Mouse (Mus musculus) adrenal gland, postnatal 4 days (tissue): Measurements from ENCODE around the gene Lrrc45. TPM values are rescaled to one million over a fixed set of nuclear protein-coding genes. Genes with fewer than 3 reads are reported as not detected.

Experiments
- DNase-seq, 2 experiments: peaks; one replicate each; pipeline ENCODE4 v3.0.0; 2021 to 2022; ENCODE audit warnings: low spot score in 2 of 2, mixed read lengths in 2 of 2
- total RNA-seq, 2 experiments: library from RNA; stranded (reverse); gene quantifications; 2 replicates each; pipeline ENCODE4 v1.2.3; 2021

Gene Lrrc45
- total RNA-seq, 2 experiments from 2014 or later: 44.2 to 44.8 TPM

DNA sequence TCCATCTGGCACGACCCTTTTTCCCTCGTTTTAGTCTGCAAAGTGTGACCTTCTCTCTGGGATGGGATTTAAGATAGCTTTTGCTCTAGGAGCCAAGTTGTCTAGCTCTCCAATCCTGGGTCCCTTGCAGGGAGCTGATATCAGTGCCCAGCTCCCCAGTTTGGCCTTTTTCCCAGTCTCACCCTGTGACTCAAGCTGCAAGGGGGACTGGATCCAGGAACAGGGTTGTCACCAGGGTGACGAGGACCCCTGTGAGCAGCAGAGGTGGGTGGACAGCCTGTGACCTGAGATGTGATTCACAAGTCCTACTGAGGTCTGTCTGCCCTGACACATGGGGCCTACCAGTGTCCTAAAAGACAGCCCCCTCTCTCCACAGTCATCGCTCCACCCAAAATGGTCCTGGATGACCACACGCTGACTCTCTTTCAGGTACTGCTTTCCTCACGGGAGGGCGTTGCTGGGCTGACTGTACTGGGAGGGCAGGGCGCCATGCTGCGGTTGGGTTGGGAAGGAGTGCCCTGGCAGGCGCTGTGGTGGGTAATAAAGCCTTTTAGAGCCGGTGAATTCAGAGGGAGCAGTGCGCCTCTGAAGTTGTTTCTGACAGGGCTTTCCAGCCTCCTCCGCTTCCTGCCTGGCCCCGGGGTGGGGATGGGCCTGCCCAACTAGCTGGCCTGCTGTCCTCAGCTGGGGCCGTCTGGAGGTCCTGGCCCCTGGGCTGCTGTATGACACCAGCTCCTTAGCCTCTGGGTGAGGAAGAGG is 9.8 kb upstream of the Lrrc45 start:
- DNase-seq: no peak

DNA sequence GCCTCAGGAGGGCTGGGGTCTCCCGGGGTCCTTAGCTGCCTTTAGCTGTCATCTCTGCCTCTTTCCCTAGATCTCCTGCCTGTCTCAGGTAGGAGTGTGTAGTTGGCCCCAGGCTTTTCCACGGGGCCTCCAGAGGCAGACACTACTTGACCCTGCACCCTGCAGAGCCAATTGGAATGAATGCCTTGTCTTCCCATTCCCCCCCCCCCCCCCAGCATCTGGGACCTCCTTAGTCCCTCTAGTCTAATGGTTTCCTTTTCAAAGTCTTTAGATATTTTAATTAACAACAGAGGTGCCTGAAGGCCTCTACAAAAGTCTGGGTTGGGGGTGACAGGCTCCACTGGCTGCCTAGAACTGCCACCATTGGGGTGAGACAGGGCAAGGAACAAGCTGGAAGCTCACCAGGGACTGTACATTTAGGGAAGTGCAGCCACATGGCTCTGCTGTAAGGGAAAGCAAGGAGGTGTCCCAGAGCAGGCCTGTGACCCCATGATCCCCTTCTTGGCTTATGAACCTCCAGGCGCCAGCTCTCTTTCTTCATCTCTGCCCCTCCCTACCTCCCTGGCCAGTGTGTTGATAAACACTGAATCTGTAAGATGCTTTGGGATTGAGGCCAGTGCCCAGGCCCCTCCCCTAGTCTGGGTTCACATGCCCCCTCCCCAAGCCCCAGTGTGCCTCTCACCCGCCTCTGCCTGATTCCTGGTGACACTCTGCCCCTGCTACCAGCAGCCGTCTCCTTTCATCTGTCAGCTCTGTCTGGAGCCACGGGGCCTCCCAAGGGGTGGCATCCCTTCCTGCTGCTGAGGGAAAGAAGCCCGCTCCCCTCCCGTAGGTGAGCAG is 9.0 kb upstream of the Lrrc45 start:
- DNase-seq: no peak

DNA sequence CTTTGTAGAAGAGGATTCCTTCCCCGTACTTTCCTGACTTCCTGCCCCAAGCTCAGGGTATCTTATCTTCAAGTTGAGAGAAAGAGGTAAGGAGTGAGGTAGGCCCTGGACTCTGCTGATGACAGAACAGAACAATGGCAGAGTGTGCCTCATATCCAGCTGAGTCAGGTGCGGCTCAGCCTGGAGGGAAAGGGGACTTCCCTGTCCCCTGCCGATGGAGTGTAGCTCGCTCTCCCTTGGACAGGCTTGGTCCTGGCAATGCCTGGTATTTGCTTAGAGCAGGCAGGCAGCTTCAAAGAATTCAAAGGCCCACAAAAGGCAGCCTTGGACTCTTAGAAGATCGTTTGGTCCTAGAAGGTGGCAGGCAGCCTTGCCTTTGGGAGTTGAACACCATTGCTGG is 7.6 kb upstream of the Lrrc45 start:
- DNase-seq: no peak

DNA sequence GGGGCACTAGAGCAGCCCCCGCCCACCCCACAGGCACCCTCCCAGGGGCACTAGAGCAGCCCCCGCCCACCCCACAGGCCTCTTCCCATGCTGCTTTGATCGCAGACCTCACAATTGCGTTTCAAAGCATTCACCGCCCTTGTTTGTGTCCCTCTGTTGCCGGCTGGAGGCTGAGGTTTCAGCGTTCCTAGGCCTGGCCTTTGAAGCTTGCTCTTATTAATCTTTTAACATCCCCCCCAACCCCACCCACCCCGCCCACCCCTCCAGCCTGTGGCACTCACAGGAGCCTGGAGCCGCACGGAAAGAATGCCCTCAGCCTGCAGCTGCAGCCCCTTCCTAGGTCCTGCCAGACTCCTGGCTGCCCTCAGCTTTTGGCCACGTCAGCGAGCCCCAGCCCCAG is 6.5 kb upstream of the Lrrc45 start:
- no peak for DNase-seq

DNA sequence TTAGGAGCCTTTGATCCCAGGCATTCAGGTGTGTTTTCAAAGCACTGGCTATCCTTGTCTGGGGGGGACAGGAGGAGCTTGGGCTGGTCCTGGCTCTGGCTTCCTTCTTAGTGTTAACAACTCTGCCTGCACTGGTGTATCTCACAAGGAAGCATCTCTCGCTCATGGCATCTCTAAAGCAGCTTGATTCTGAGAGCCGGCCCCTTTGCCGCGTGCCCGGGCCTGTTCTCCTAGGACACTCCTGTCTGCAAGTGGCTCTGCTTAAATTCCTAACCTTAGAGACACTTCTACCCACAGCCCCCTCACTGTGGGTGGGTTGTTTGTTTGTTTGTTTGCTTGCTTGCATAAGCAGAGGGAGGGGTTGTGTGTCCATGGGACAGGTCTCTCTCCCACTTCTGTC is 5.8 kb upstream of the Lrrc45 start:
- DNase-seq: no peak

DNA sequence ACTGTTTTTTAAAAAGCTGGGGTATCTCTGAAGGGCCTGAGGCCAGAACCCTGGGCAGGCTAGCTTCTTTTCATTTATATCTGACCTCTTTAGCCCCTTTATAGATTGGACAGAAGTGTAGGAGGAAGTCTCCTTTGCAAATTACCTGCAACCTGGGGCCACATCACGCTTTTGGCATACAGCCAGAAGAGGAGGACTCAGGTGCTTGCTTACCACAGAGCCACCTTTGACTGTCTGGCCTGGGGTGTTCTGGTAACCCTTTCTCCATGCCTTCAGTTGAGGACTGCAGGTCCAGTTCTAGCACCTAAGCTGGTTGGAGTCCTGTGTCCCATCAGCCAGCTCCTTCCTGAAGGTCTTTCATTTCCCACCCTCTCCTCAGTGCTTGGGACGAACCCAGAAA is 4.2 kb upstream of the Lrrc45 start:
- no peak for DNase-seq

DNA sequence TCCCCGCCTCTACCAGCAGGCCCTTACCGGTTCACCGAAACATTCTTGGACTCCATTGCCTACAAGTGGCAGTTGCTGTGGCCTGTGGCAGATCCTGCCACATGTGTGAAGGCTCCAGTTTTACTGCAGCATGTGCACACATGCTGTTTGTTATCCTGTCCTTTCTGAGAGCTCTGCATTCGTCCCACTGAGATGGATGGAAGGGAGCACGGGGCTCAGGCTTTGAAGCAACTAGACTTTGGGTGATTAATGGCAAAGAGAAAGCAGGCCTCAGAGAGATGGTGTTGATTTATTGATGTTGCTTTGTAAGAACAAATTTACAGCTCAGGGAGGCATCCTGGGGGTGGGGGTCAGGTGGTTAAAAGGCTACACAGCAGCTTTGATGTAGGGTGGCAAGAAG is 3.1 kb upstream of the Lrrc45 start:
- no peak for DNase-seq

DNA sequence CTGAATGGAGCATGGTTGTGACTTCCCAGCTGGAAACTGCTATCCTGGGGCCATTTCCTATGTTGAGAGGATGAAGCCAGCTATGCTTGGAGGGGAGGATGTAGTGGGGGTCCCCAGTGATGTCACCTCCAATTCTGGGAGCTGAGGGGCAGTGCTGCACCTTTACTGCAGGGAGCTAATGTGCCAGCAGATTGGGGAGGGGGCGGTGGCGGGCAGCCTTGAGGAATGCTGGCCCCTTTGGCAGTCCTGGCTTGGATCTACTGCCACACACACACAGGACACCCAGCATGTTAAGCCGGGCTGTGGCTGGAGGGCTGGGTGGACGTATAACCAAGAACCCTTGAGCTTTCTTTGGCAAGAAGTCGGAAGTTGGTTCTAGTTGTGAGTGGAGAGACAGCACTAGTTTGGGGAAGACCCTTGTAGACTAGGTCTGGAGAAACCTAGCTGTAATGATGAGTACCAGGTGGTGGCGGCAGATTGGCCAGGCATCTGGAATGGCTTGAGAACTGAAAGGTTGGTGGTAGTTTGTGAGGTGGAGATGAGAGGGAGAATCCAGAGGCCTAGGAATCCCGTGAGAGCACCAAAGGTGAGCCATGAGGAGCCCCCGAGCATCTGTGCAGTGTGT is 1.6 kb upstream of the Lrrc45 start:
- no peak for DNase-seq

DNA sequence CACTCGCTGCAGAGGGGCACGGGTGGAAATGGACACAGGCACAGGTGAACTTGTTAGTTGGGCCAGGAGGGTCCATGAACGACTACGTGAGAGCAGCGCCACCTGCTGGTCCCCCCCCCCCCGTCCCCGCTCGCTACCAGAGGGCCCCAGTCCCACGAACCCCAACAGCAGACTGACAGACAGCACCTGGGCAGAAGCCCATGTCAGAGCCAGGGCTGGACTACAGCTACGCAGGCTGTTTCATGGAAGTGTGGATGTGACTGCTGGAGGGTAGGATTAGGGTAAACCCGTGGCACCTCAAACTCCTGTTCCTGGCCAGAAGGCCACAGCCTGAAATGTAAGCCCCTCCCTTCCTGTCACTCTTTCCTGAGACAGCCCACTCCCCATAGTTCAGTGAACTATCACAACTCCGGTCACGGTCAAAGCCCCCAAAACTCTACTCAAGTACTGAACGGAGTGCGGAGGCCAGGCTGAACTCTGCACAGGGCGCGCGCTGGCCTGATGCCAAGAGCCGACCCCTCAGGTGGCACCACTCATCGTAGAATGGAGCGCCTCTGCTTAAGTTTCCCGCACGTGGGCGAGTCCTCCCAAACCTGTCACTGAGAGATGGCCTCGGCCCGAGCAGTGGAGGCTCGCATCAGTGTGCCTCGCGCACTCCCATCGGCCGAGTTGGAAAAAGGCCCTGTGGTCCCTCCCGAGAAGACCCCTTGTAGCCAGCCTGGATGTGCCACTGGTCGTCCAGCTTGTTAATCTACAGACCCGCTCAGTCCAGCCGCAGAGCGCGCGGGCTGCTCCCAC is 755 bp upstream of the Lrrc45 start:
- no peak for DNase-seq

DNA sequence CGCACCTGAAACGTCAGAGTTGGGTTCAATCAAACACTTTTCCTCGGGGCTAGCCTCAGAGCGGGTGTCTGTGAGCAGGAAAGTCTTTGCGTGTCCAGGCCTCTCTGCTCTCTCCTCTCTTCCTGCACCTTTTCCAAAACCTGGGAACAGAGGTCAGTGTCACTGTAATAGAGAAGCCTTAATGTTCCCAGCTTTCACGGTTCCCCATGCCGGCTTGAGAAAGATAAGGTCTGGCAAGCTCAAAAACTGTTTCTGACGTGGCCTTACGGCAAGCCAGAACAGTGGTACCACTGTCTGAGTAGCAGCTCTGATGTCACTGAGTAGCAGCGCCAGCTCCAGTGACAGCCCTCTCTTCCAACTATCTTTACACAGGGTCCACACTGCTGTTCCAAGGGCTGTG is 821 bp downstream of the Lrrc45 start:
- DNase-seq: no peak

DNA sequence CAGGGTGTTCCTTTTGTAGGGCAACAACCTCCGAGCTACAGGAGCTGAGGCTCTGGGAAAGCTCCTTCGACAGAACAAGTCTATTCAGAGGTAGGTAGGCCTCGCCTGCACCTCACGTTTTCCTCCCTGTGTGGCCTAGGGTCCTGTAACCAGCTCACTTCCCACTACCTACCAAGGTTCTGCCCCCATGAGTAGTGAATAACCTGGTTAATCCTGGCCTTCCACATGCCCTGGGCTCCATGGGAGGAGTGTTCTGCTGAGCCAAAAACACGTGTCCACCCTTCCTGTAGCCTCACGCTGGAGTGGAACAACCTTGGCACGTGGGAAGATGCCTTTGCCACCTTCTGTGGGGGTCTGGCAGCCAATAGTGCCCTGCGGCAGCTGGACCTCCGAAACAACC is 1.4 kb downstream of the Lrrc45 start:
- DNase-seq: no peak

DNA sequence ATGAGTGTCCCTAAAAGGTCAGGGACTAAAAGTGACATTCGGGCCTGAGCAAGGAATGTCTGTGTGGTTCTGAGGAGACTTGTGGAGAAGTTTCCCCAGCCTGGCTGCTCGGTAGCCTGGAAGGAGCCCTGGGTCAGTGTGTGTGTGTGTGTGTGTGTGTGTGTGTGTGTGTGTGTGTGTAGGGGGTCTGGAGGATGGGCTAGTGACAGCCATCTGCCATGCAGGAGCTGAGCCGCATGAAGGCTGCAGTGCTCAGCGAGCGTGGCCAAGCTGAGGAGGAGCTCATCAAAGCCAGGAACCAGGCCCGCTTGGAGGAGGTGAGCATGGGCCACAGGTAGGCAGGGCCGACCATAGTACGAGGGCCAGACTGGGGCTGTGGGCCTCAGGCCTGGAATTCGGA is 5.5 kb downstream of the Lrrc45 start:
- DNase-seq: no peak

DNA sequence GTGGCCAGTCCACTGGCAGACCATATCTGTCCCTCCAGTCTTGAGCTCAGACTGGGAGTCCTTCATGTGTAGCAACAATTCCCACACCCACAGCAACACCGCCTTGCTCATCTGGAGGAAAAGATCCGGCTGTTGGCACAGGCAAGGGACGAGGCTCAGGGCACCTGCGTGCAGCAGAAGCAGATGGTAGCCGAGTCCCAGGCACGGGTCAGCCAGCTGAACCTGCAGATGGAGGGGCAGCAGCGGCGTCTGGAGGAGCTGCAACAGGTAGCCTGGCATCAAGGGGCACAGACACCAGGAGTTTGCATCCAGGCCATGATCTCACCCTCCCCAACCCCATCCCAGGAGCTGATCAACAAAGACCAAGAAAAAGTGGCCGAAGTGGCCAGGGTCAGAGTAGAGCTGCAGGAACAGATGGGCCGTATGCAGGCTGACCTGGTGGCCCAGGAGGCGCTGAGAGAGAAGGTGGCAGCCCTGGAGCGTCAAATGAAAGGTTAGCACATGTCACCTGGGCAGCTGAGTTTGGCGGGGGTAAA is 6.2 kb downstream of the Lrrc45 start:
- DNase-seq: no peak

DNA sequence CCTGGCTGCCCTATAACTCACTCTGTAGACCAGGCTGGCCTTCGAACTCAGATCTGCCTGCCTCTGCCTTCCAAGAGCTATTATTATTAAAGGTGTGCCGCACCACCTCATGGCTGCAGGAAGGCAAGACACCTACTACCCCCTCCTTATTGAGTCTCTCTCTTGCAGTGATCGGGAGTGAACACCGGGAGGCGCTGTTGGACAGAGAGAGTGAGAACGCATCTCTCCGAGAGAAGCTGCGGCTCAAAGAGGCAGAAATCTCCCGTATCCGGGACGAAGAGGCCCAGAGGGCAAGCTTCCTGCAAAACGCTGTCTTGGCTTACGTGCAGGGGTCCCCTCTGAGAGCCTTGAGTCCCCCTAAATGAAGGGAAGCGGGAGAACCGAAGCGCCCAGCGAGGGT is 6.7 kb downstream of the Lrrc45 start:
- peak; percentile 76 to 91 for DNase-seq

DNA sequence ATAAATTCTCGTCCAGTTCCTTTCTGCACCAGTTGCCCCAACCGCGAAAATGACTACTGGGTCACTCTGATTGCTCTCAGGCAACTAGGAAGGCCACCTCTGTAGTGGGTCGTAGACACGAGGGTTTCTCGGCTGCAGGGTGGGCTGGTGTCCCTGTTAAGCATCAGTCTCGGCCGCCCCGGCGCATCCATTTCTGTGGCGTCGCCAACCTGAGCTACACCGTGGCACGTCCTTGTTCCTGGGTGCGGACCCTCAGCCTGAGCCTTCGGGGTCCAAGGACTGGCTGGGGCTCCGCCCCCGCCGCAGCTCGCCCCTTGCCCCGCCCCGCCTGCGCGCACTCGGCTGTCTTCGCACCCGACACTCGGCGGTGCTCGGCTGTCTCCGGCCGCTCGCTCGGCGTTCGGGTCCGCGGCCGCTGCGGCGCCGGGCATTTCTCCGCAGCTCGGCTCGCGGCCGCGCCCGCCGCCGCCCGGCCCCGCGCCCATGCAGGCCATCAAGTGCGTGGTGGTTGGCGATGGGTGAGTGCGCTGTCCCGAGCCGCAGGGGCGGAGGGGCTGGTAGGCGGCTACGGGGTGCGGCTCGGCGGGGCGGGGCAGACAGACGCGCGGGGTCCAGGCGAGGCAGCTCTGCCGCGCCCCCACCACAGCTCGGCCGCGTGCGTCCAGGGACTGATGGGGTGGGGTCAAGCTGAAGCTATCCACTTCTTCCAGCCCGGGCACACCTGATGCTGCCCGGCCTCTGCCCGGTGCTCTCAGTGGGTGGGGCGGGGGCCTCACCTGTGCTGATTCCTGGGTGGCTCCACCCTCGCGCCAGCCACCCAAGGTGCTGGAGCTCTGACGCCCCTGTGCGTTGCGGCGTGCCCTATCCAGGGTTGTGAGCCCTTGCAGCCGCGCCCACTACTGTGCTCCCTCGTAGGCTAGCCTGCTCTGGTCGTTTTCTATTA is 7.7 kb downstream of the Lrrc45 start, which contains the start of gene Rac3:
Gene Rac3, plus strand, starts transcription at position 347 of the 943 bp plus-strand sequence.
- DNase-seq: peak in 1 of 2 experiments; percentile 42

DNA sequence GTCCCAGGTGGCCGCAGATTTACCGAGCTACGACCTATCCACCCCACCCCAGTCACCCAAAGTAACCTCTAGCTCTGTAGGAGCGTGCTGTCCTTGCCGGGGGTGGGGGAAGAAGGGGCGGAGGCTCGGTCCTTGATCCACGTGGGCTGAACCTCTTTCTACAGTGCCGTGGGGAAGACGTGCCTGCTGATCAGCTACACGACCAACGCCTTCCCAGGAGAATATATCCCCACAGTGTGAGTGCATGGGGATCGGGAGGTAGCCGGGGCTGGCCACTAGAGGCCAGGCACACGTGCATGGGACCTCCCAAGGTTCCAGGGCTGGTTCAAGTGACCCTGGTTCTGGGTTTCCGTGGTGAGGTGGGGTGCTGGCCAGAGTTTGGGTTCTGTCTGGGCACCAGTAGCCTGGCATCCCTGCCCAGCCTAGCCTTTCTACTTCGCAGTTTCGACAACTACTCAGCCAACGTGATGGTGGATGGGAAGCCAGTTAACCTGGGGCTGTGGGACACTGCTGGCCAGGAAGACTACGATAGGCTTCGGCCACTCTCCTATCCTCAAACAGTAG is 8.4 kb downstream of the Lrrc45 start:
- DNase-seq: no peak

DNA sequence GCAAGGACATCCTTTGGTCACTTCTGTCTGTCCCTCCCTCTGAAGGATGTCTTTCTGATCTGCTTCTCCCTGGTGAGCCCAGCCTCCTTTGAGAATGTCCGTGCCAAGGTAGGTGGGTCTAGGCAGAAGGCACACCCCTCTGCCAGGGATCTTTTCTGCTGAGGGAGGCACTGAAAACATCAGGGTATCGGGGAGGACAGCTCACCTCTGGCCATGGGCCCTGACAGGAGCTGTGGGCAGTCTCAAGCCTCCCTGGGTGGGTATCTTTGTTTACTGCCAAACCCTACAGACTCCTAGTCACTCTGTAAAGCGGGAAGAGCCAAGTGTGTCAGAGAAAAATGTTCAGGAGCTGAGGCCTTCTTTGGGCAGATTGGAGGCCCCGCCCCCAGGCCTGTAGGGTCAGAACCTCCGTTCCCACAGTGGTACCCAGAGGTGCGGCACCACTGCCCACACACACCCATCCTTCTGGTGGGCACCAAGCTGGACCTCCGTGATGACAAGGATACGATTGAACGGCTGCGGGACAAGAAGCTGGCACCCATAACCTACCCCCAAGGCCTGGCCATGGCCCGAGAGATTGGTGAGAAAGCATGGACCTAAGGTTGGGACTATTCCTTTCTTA is 9.1 kb downstream of the Lrrc45 start:
- DNase-seq: no peak

DNA sequence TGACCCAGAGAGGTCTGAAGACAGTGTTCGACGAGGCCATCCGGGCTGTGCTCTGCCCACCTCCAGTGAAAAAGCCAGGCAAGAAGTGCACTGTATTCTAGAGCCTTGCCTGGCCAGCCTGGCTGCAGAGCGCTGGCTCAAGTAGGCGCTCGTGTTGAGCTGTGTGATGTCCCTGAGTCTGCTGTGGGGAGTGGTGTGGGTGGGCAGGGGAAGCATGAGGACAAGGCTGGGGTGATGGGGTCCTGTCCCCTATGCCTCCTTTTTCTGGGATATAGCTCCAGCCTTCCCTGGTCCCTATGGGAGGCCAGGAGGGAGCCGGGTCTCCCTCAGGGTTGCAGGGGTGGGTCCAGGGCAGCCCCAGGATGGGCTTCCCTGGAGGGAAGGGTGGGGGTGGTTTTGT is 9.8 kb downstream of the Lrrc45 start:
- DNase-seq: no peak
